Comparison of ENCODE assay signal across 25 mouse cellular contexts in the genomic region with DNA sequence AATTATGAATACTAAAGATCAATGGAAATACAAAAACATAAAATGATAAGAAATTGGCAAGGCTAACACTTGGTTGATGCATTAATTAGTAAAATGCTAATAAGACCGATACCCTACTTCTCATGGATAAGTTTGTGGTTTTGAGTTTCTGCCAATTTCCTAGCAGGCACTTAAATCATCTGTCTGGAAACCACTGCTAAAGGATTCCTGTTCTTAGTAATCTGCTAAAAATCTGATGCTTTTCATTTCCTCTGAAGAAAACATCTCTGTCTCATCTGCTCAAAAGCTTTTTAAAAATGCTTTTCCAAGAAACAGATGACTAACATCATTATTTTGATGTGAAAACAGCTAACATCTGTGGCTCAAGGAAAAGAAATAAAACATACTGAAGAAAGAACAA.
DNase-seq lines count a peak whose midpoint lies in the region; ATAC-seq and TF ChIP-seq lines count a peak whose summit lies in the region.
"Had no signal": no experiment of that assay in that cellular context is flagged by ENCODE, and none has a peak within 500 bp of the region (broad histone marks: within the 10 kb centered on the region; RNA-seq: fewer than 3 reads in every experiment).

No protein-coding gene starts in this region.

- no peaks in the 10 kb centered on the region for H3K9me3 ChIP-seq in kidney, postnatal 0 days (replicated peaks; ENCODE audit: low read length)
- H3K9me3 ChIP-seq: embryonic facial prominence, embryonic 15.5 days; G1E; hindbrain, embryonic 12.5 days; hindbrain, embryonic 15.5 days had no signal

- DNase-seq in kidney, postnatal 0 days (ENCODE audit: low spot score), result peak; percentile 46
- no peak for DNase-seq in kidney, adult 8-10 months
- peak; percentile 17 for DNase-seq in 416B (ENCODE audit: low read depth)
- DNase-seq in brain, adult 2 months (ENCODE audit: low read depth, low spot score), result peak; percentile 14
- DNase-seq in skeletal muscle tissue, adult 2 months (ENCODE audit: low read depth, low spot score), result peak; percentile 31
- no peak for DNase-seq in right cerebral cortex, adult 2 months (ENCODE audit: low spot score in 2 of 2)
- DNase-seq: adrenal gland, adult 8-10 months; adrenal gland, postnatal 25 days; B cell, adult 2 months; cerebellum, adult 11 months; cerebellum, adult 2 months; cerebellum, adult 9-11 months; cerebellum, postnatal 25 days; forebrain, postnatal 0 days; gastrocnemius, postnatal 36 days; heart, adult 2 months; kidney, adult 18-20 months had no signal

- H3K4me2 ChIP-seq in kidney, postnatal 0 days (ENCODE audit: low read length), result no peak overlapping the region
- H3K4me2 ChIP-seq: embryonic facial prominence, embryonic 15.5 days; heart, embryonic 11.5 days; hindbrain, embryonic 12.5 days; hindbrain, embryonic 15.5 days had no signal

- no peak overlapping the region for H3K4me3 ChIP-seq in kidney, postnatal 0 days (replicated peaks; ENCODE audit: low read depth, low read length)
- H3K4me3 ChIP-seq: embryonic facial prominence, embryonic 15.5 days; heart, adult 2 months; hindbrain, embryonic 12.5 days; hindbrain, embryonic 15.5 days had no signal

- no peaks in the 10 kb centered on the region for H3K27me3 ChIP-seq in kidney, postnatal 0 days (ENCODE audit: insufficient read depth, low read length)
- H3K27me3 ChIP-seq: CH12.LX; embryonic facial prominence, embryonic 15.5 days; hindbrain, embryonic 12.5 days; hindbrain, embryonic 15.5 days had no signal

- H3K36me3 ChIP-seq in kidney, postnatal 0 days (ENCODE audit: insufficient read depth, low read length), result no peaks in the 10 kb centered on the region
- H3K36me3 ChIP-seq: embryonic facial prominence, embryonic 15.5 days; G1E; hindbrain, embryonic 12.5 days; hindbrain, embryonic 15.5 days had no signal

- no peak overlapping the region for H3K27ac ChIP-seq in kidney, postnatal 0 days
- H3K27ac ChIP-seq: embryonic facial prominence, embryonic 15.5 days; heart, adult 2 months; hindbrain, embryonic 12.5 days; hindbrain, embryonic 15.5 days had no signal

- no peak overlapping the region for H3K9ac ChIP-seq in kidney, postnatal 0 days (ENCODE audit: low read depth, low read length)
- H3K9ac ChIP-seq: embryonic facial prominence, embryonic 15.5 days; forebrain, postnatal 0 days; hindbrain, embryonic 12.5 days; hindbrain, embryonic 15.5 days had no signal

- no peak for ATAC-seq in kidney, postnatal 0 days (replicated peaks; ENCODE audit: low FRiP score, low read depth)
- ATAC-seq in activated CD4-positive, CD25-positive, alpha-beta regulatory T cell, adult 4 months, result no peak
- ATAC-seq: forebrain, embryonic 14.5 days; forebrain, postnatal 0 days had no signal

- WGBS in kidney, postnatal 0 days, result 50% methylated on average over 1 of the region's 1 CpGs

- no peaks in the 10 kb centered on the region for H3K4me1 ChIP-seq in kidney, postnatal 0 days (replicated peaks; ENCODE audit: insufficient read depth, low read length)
- H3K4me1 ChIP-seq: embryonic facial prominence, embryonic 15.5 days; hindbrain, embryonic 12.5 days; hindbrain, embryonic 15.5 days had no signal

- no peak for TF ChIP-seq CTCF in kidney, postnatal 0 days (IDR thresholded peaks at IDR 0.05; ENCODE audit: low read depth)

Comparison
In these comparisons a context has a peak if more than half of its experiments do, and no peak if none do; other contexts are left out.
1. DNase-seq: peak in kidney, postnatal 0 days (single experiment), 416B (single experiment), brain, adult 2 months (single experiment) and skeletal muscle tissue, adult 2 months (single experiment); none in kidney, adult 8-10 months (0 of 2) and right cerebral cortex, adult 2 months (0 of 2).